Mouse (Mus musculus): ENCODE results near the gene Chchd10. TPM values are rescaled to one million over a fixed set of nuclear protein-coding genes. Genes with fewer than 3 reads are reported as not detected.

Chchd10 gene
- polyA plus RNA-seq, 1 experiment from 2014 or later = 237 TPM

DNA sequence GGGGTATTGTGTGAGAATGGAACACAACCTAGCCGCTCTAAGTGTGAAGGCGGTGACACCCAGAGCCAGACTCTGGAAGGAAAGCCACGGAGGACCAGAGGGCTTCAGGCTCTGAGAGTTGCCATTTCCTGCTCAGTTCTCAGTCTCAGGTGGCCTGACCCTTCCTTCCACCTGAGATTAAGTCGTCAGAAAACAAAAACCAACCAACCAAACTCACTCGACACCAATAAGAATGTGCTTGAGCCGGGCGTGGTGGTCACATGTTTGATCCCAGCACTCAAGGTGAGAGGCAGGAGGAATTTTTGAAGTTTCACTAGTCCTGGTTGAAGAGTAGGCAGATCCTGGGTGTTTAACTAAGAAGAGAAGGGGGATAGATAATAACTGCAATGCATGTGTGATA is 13.0 kb downstream of the Chchd10 start:
- no peaks in the 10 kb centered on the region for H3K36me3 ChIP-seq (ENCODE audit: insufficient read depth, low read length)
- no peak overlapping the region for H3K27ac ChIP-seq (ENCODE audit: low read length)
- H3K27me3 ChIP-seq (ENCODE audit: insufficient read depth, low read length) = no peaks in the 10 kb centered on the region
- H3K4me2 ChIP-seq (replicated peaks; ENCODE audit: low read depth, low read length) = no peak overlapping the region
- H3K9me3 ChIP-seq (ENCODE audit: low read length) = no peaks in the 10 kb centered on the region
- no peak overlapping the region for H3K9ac ChIP-seq (replicated peaks; ENCODE audit: low read length)
- no peak overlapping the region for H3K4me3 ChIP-seq (ENCODE audit: low read length)
- 83% methylated on average over 7 of the region's 7 CpGs for WGBS
- ATAC-seq (ENCODE audit: low FRiP score, low TSS enrichment) = no peak
- H3K4me1 ChIP-seq (ENCODE audit: insufficient read depth, low read length) = peaks cover 22% of the 10 kb centered on the region

DNA sequence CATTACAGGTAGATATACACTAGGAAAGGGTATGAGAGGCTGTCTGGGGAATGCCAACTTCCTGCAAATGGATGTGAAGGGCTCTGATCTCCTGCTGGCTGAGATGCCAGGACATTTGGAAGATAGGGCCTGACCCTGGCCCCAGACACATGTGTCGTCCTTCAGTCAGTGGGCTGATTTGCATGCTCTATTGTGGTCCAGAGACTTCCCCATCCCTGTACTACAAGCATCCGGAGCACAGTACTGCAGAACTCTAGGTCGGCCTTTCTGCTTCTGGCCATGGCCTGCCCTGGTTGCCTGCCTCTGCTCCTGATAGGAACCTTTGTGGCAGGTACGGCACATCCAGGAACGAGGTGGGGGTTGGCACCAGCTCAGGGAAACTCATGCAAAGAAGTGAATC is 15.1 kb downstream of the Chchd10 start:
- Histone ChIP-seq H3K4me1 (ENCODE audit: insufficient read depth, low read length) (peaks cover 25% of the 10 kb centered on the region), H3K27ac (ENCODE audit: low read length) (no peak overlapping the region), H3K27me3 (ENCODE audit: insufficient read depth, low read length) (peaks cover 3% of the 10 kb centered on the region; the same call in 1 of the 2 replicates), H3K36me3 (ENCODE audit: insufficient read depth, low read length) (no peaks in the 10 kb centered on the region), H3K9ac (replicated peaks; ENCODE audit: low read length) (no peak overlapping the region), H3K9me3 (ENCODE audit: low read length) (no peaks in the 10 kb centered on the region), H3K4me3 (ENCODE audit: low read length) (no peak overlapping the region), H3K4me2 (replicated peaks; ENCODE audit: low read depth, low read length) (no peak overlapping the region)
- no peak for ATAC-seq (ENCODE audit: low FRiP score, low TSS enrichment)
- WGBS = 85% methylated on average over 5 of the region's 5 CpGs

- WGBS = 62% methylated on average over 22 of the region's 22 CpGs
Observed at GRCm38 (mm10) chr10:75949053-75950045, 16.4 kb downstream of the Chchd10 start.

DNA sequence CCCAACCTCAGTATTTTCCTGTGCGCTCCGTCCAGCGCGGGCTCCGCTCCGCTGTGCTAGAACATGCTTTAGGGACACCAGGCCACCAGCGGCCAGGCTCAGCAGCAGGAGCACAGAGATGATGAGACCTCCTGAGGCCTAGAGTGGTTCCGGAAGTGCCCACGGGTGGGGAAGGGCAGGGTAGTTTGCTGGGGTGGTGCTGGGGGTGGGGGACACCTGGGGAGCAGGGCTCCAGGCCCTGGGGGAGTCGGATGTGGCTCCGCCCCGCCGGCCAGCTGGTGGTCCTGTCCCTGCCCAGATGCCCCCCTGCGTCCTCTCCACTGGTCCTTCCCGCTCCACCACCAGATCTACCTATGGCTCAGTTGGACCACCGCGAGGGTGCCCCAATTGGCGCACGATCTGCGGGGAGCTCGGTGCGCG is 17.9 kb downstream of the Chchd10 start:
- Histone ChIP-seq H3K36me3 (ENCODE audit: insufficient read depth, low read length) (no peaks in the 10 kb centered on the region), H3K27ac (ENCODE audit: low read length) (no peak overlapping the region), H3K9me3 (ENCODE audit: low read length) (no peaks in the 10 kb centered on the region), H3K4me2 (replicated peaks; ENCODE audit: low read depth, low read length) (peak overlapping the region; percentile 92), H3K4me3 (ENCODE audit: low read length) (peak overlapping the region; percentile 54), H3K27me3 (ENCODE audit: insufficient read depth, low read length) (peaks cover 3% of the 10 kb centered on the region; the same call in 1 of the 2 replicates), H3K4me1 (ENCODE audit: insufficient read depth, low read length) (peaks cover 17% of the 10 kb centered on the region), H3K9ac (replicated peaks; ENCODE audit: low read length) (peak overlapping the region; percentile 75)
- peak; percentile 79 for ATAC-seq (ENCODE audit: low FRiP score, low TSS enrichment)
- 3% methylated on average over 23 of the region's 23 CpGs for WGBS

More at GRCm38 (mm10) chr10:75949053-75950045, 16.4 kb downstream of the Chchd10 start:
- Histone ChIP-seq H3K27ac (ENCODE audit: low read length) (no peak overlapping the region), H3K27me3 (ENCODE audit: insufficient read depth, low read length) (peaks cover 3% of the 10 kb centered on the region; the same call in 1 of the 2 replicates), H3K4me3 (ENCODE audit: low read length) (no peak overlapping the region), H3K9me3 (ENCODE audit: low read length) (no peaks in the 10 kb centered on the region), H3K4me1 (ENCODE audit: insufficient read depth, low read length) (peaks cover 19% of the 10 kb centered on the region), H3K36me3 (ENCODE audit: insufficient read depth, low read length) (no peaks in the 10 kb centered on the region), H3K4me2 (replicated peaks; ENCODE audit: low read depth, low read length) (no peak overlapping the region), H3K9ac (replicated peaks; ENCODE audit: low read length) (no peak overlapping the region)
- ATAC-seq (ENCODE audit: low FRiP score, low TSS enrichment) = peak; percentile 29; the same call in 1 of the 2 replicates

DNA sequence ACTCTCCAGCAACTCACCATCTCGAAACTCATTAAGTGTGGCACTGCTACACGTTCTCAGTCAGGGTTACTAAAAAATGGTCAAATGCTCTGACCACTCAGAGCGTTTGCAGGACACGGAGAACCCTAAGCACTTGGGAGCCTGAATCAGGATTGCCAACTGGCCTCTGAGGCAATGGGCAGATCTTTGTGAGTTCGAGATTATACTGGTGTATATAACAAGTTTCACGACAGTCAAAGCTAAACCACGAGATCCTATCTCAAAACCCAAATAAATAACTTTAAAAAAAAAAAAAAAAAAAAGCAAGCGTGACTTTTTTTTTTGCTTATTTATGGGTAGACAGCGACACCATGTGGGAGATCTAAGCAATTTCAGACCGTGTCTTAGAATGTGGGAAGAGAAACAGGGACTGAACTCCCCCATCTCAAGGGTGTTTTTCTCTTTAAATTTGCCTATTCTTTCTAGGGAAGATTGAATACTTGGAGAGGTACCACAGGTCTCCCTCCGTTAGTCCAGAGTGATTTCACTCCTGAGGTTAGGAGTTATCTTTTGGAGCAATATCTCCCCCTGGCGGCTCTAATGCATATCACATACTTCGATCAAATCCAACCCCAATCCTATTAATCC is 18.6 kb downstream of the Chchd10 start:
- no peak for ATAC-seq (ENCODE audit: low FRiP score, low TSS enrichment)
- Histone ChIP-seq H3K4me2 (replicated peaks; ENCODE audit: low read depth, low read length) (peak overlapping the region; percentile 92), H3K36me3 (ENCODE audit: insufficient read depth, low read length) (no peaks in the 10 kb centered on the region), H3K4me3 (ENCODE audit: low read length) (peak overlapping the region; percentile 54), H3K9me3 (ENCODE audit: low read length) (no peaks in the 10 kb centered on the region), H3K27ac (ENCODE audit: low read length) (no peak overlapping the region), H3K9ac (replicated peaks; ENCODE audit: low read length) (peak overlapping the region; percentile 75), H3K4me1 (ENCODE audit: insufficient read depth, low read length) (peaks cover 17% of the 10 kb centered on the region), H3K27me3 (ENCODE audit: insufficient read depth, low read length) (peaks cover 3% of the 10 kb centered on the region; the same call in 1 of the 2 replicates)
- 4% methylated on average over 13 of the region's 13 CpGs for WGBS

DNA sequence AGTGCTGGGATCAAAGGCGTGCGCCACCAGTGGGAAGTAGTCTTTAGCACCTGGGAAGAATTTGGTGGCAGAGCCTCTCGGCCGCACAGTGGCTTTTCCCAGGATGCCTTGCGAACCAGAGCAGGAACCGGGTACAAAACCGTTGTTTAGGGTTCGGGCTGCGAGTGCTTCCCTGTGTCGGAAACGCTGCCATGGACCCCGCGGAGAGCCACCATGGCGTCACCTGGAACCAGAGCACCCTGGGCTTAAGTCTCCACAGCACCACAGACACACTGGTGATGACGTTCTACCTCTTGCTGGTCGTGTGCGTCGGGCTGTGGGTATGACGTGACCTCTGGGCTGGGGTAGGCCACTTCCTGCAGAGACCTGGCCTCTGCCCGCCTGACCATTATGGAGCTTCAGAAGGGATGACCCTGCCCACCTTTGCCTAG is 21.5 kb downstream of the Chchd10 start, which contains the start of gene Gm5134:
Gm5134 (plus strand) TSS at position 134 of the 431 bp plus-strand sequence.
- 31% methylated on average over 20 of the region's 20 CpGs for WGBS
- Histone ChIP-seq H3K9ac (replicated peaks; ENCODE audit: low read length) (peak within 1 kb of the TSS; percentile 29; the same call in 1 of the 2 replicates), H3K4me2 (replicated peaks; ENCODE audit: low read depth, low read length) (peak within 1 kb of the TSS; percentile 45), H3K27me3 (ENCODE audit: insufficient read depth, low read length) (peaks cover 3% of the 10 kb centered on the region; the same call in 1 of the 2 replicates), H3K36me3 (ENCODE audit: insufficient read depth, low read length) (no peaks in the 10 kb centered on the region), H3K27ac (ENCODE audit: low read length) (no peak within 1 kb of the TSS), H3K9me3 (ENCODE audit: low read length) (no peaks in the 10 kb centered on the region), H3K4me3 (ENCODE audit: low read length) (peak within 1 kb of the TSS; percentile 21; the same call in 1 of the 2 replicates), H3K4me1 (ENCODE audit: insufficient read depth, low read length) (peaks cover 17% of the 10 kb centered on the region)
- ATAC-seq (ENCODE audit: low FRiP score, low TSS enrichment) = 0 out of 2 replicates have a peak, but pooled peaks have one; percentile 13

DNA sequence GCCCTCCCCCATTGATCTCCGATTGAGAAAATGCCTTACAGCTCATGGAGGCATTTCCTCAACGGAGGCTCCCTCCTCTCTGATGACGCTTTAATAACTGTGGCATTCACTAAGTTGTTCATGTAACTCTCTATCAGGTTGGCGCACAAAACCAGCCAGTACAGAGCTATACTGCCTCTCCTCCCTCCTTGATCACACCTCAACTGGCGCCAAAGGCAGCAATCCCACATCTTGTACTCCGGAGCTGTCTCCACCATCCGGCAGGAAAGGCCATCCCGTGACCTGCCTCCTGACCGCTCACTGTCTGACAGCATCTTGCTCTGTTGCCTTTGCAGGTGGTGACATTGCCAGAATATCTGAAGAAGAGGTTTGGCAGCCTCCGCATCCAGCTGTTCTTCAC is 40.9 kb downstream of the Chchd10 start:
- WGBS = 87% methylated on average over 10 of the region's 10 CpGs
- no peaks in the 10 kb centered on the region for H3K36me3 ChIP-seq (ENCODE audit: insufficient read depth, low read length)
- H3K9me3 ChIP-seq (ENCODE audit: low read length) = peaks cover 3% of the 10 kb centered on the region; the same call in 1 of the 2 replicates
- no peak overlapping the region for H3K4me2 ChIP-seq (replicated peaks; ENCODE audit: low read depth, low read length)
- H3K27me3 ChIP-seq (ENCODE audit: insufficient read depth, low read length) = no peaks in the 10 kb centered on the region
- H3K4me3 ChIP-seq (ENCODE audit: low read length) = no peak overlapping the region
- no peak overlapping the region for H3K27ac ChIP-seq (ENCODE audit: low read length)
- ATAC-seq (ENCODE audit: low FRiP score, low TSS enrichment) = no peak
- no peaks in the 10 kb centered on the region for H3K4me1 ChIP-seq (ENCODE audit: insufficient read depth, low read length)
- no peak overlapping the region for H3K9ac ChIP-seq (replicated peaks; ENCODE audit: low read length)

GRCm38 (mm10) chr10:75975216-75975615 is 42.3 kb downstream of the Chchd10 start:
- H3K4me2 ChIP-seq (replicated peaks; ENCODE audit: low read depth, low read length) = no peak overlapping the region
- WGBS = 82% methylated on average over 5 of the region's 5 CpGs
- no peaks in the 10 kb centered on the region; the same call in 1 of the 2 replicates for H3K9me3 ChIP-seq (ENCODE audit: low read length)
- H3K36me3 ChIP-seq (ENCODE audit: insufficient read depth, low read length) = no peaks in the 10 kb centered on the region
- no peaks in the 10 kb centered on the region for H3K27me3 ChIP-seq (ENCODE audit: insufficient read depth, low read length)
- no peak overlapping the region for H3K27ac ChIP-seq (ENCODE audit: low read length)
- no peak overlapping the region for H3K9ac ChIP-seq (replicated peaks; ENCODE audit: low read length)
- no peaks in the 10 kb centered on the region for H3K4me1 ChIP-seq (ENCODE audit: insufficient read depth, low read length)
- H3K4me3 ChIP-seq (ENCODE audit: low read length) = no peak overlapping the region
- no peak for ATAC-seq (ENCODE audit: low FRiP score, low TSS enrichment)

DNA sequence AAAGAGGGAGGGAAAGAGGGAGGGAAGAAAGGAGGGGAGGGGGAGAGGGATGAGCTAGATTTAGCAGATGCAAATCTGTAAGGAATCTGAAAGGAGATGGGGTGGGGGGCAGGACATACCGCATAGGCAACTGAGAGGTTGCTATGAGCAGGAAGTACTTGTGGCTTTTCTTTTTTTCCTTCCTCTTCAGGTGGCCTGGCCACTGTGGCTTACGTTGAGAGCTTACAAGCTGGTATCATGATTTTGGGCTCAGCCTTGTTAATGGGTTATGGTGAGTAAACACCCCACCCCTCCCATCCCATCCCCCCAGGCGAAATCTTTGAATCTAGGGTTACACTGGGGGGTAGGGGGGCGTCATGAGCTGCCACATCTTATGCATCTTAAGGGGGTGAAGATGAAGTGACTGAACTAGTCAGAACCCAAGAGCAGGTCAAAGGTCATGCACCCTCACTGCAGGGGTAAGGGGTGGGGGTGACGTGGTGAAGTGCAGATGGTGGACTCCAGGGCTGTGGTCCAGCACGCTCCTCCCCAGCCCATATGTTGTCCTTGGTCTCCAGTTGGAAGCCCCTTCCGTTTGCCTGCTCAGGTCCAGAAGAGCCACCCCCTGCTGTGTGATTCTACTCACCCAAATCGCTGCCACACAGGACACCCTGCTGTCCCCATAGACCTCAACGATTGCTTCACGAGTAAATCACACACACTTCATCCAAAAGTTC is 45.3 kb downstream of the Chchd10 start:
- H3K9ac ChIP-seq (replicated peaks; ENCODE audit: low read length) = no peak overlapping the region
- no peak overlapping the region for H3K27ac ChIP-seq (ENCODE audit: low read length)
- no peaks in the 10 kb centered on the region for H3K27me3 ChIP-seq (ENCODE audit: insufficient read depth, low read length)
- H3K4me3 ChIP-seq (ENCODE audit: low read length) = no peak overlapping the region
- no peak for ATAC-seq (ENCODE audit: low FRiP score, low TSS enrichment)
- H3K9me3 ChIP-seq (ENCODE audit: low read length) = no peaks in the 10 kb centered on the region
- WGBS = 53% methylated on average over 10 of the region's 10 CpGs
- H3K4me2 ChIP-seq (replicated peaks; ENCODE audit: low read depth, low read length) = no peak overlapping the region
- no peaks in the 10 kb centered on the region for H3K36me3 ChIP-seq (ENCODE audit: insufficient read depth, low read length)
- H3K4me1 ChIP-seq (ENCODE audit: insufficient read depth, low read length) = no peaks in the 10 kb centered on the region
